Mouse (Mus musculus) thymus, adult 2 months (tissue): ENCODE results near the gene Arhgef33. TPM values are rescaled to one million over a fixed set of nuclear protein-coding genes. Genes with fewer than 3 reads are reported as not detected.
A peak's percentile ranks its signal among the peaks of the same experiment; 100 is the strongest.

Experiments
- DNase-seq: peaks from one replicate; pipeline ENCODE4 v3.0.0; 2021
- H3K27ac ChIP-seq: fragments of 200-500 bp; 2 replicates; pipeline ENCODE4 v1.5.1; 2012; ENCODE audit warnings: low read length, control low read depth; ENCODE audit not compliant: control insufficient read depth, insufficient read depth
- H3K27me3 ChIP-seq: fragments of 200-500 bp; 2 replicates; pipeline ENCODE4 v1.6.1; 2012; ENCODE audit warnings: mild to moderate bottlenecking, low read length, moderate library complexity, mixed read lengths; ENCODE audit not compliant: control insufficient read depth, insufficient read depth
- H3K36me3 ChIP-seq: fragments of 200-500 bp; 2 replicates; pipeline ENCODE4 v1.6.1; 2012; ENCODE audit warnings: mild to moderate bottlenecking, low read length, moderate library complexity; ENCODE audit not compliant: control insufficient read depth, insufficient read depth
- H3K4me1 ChIP-seq: fragments of 200-500 bp; replicated peaks from 2 replicates; pipeline ENCODE4 v1.6.1; 2012; ENCODE audit warnings: low read length; ENCODE audit not compliant: control insufficient read depth, insufficient read depth
- H3K4me3 ChIP-seq: fragments of 200-500 bp; 2 replicates; pipeline ENCODE4 v1.5.1; 2012; ENCODE audit warnings: mild to moderate bottlenecking, low read length, control low read depth, moderate library complexity; ENCODE audit not compliant: control insufficient read depth, insufficient read depth
- CTCF ChIP-seq: fragments of 200-500 bp; IDR thresholded peaks from 2 replicates; pipeline ENCODE4 v1.5.1; 2012; ENCODE audit warnings: mild to moderate bottlenecking, control low read depth, low read length, moderate library complexity, borderline replicate concordance; ENCODE audit not compliant: control insufficient read depth, poor library complexity, insufficient read depth; ENCODE audit errors: extremely low read depth
- POLR2A ChIP-seq: fragments of 200-500 bp; IDR thresholded peaks from 2 replicates; pipeline ENCODE4 v1.6.1; 2012; ENCODE audit warnings: mild to moderate bottlenecking, low read length, control low read depth, moderate library complexity; ENCODE audit not compliant: control insufficient read depth, poor library complexity, insufficient read depth; ENCODE audit errors: extremely low read depth
- WGBS: fragments of 180-500 bp; shearing (Covaris S2); methylation state at CpG from one replicate; pipeline ENCODE4 v1.1.7; 2018; 5-methylcytosine and 5-hydroxymethylcytosine counted together
- polyA plus RNA-seq: library from polyadenylated mRNA; depleted of rRNA; stranded (reverse); fragments of >200 nt; gene quantifications from 2 replicates; pipeline ENCODE4 v1.2.3, GENCODE M21; 2012

Arhgef33 gene
- polyA plus RNA-seq, 1 experiment = 0.12 TPM

- Histone ChIP-seq H3K27me3 (no peaks in the 10 kb centered on the region), H3K4me1 (no peaks in the 10 kb centered on the region), H3K36me3 (no peaks in the 10 kb centered on the region), H3K27ac (no peak overlapping the region), H3K4me3 (no peak overlapping the region)
- 79% methylated on average over 9 of the region's 9 CpGs for WGBS
- no peak for DNase-seq
- TF ChIP-seq CTCF = no peak
- no peak for TF ChIP-seq POLR2A
Measured at GRCm38 (mm10) chr17:80311761-80312160, 4.6 kb downstream of the Arhgef33 start.

DNA sequence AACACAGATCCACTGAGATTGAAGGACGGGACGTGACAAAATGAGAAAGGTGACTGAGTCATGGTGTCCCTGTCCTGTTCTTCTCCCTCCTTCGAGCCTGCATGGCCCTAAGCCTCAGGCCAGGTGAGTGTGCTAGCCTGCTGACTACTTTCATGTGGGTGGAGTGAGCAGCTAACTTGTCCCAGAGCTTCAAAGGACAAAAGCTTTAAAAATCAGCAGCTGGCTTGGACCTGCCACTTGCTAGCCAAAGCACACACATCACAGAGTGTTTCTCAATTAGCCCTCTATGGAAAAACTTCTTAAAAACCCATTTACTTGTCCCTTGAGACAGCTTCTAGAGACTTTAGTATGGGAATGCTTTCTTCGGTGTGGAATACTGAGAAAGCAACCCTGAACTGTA is 5.2 kb downstream of the Arhgef33 start:
- no peak for DNase-seq

DNA sequence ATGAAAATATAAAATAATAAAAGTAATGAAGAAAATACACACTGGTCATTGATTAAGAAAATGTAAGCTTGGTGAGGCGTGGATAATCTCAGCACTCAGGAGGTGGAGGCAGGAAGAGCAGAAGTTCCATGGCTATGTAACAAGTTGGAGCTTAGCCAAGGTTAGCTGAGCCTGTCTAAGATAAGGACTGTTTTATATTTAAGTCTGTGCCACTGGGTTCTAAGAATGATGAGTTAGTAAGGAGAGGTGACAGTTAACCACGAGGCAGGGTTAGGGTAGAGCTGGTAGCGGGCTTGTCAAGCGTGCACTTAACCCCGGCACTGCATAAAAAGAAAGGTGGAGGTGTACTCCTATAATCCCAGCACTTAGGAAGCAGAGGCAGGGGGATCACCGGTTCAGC is 15.0 kb downstream of the Arhgef33 start:
- peaks cover 15% of the 10 kb centered on the region for H3K4me1 ChIP-seq
- no peaks in the 10 kb centered on the region for H3K27me3 ChIP-seq

More for the DNA sequence above, 5.2 kb downstream of the Arhgef33 start:
- Histone ChIP-seq H3K27ac (no peak overlapping the region), H3K4me3 (no peak overlapping the region), H3K4me1 (no peaks in the 10 kb centered on the region), H3K27me3 (no peaks in the 10 kb centered on the region), H3K36me3 (no peaks in the 10 kb centered on the region)
- no peak for TF ChIP-seq CTCF
- no peak for TF ChIP-seq POLR2A
- WGBS = 85% methylated on average over 4 of the region's 4 CpGs

GRCm38 (mm10) chr17:80323015-80323414 is 15.8 kb downstream of the Arhgef33 start:
- no peaks in the 10 kb centered on the region for H3K36me3 ChIP-seq
- H3K4me3 ChIP-seq = no peak overlapping the region
- no peak overlapping the region for H3K27ac ChIP-seq
- TF ChIP-seq POLR2A = no peak
- TF ChIP-seq CTCF = no peak
- peaks cover 15% of the 10 kb centered on the region for H3K4me1 ChIP-seq
- no peaks in the 10 kb centered on the region for H3K27me3 ChIP-seq
- no peak for DNase-seq
- 75% methylated on average over 4 of the region's 4 CpGs for WGBS

More for the DNA sequence above, 15.0 kb downstream of the Arhgef33 start:
- whole genome bisulfite sequencing = 77% methylated on average over 6 of the region's 6 CpGs
- no peaks in the 10 kb centered on the region for H3K36me3 ChIP-seq
- no peak for DNase-seq
- no peak overlapping the region for H3K27ac ChIP-seq
- TF ChIP-seq CTCF = no peak
- no peak for TF ChIP-seq POLR2A
- no peak overlapping the region for H3K4me3 ChIP-seq

- H3K4me1 ChIP-seq = peaks cover 15% of the 10 kb centered on the region
Measured at GRCm38 (mm10) chr17:80323658-80324057, 16.5 kb downstream of the Arhgef33 start.

DNA sequence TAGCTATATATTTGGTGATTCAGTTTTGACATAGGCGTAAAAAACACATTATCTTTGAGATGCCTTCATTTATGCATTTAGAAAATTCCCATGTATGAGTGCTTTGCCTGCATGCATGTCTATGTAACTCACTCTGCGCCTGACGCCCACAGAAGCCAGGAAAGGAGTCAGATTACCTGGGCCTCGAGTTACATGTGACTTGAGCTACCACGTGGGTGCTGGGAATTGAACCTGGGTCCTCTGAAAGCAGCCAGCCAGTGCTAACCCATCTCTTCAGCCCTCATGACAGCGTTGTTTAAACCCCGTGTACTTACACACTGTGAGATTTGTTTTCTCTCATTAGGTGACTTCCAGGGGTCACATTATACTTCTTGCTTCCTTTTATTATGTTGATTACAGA is 17.3 kb downstream of the Arhgef33 start:
- H3K4me1 ChIP-seq = peaks cover 15% of the 10 kb centered on the region
- TF ChIP-seq CTCF (no peak), POLR2A (no peak)
- DNase-seq = no peak
- no peak overlapping the region for H3K27ac ChIP-seq
- H3K27me3 ChIP-seq = no peaks in the 10 kb centered on the region
- 95% methylated on average over 7 of the region's 7 CpGs for WGBS
- no peak overlapping the region for H3K4me3 ChIP-seq
- H3K36me3 ChIP-seq = no peaks in the 10 kb centered on the region

More at GRCm38 (mm10) chr17:80323658-80324057, 16.5 kb downstream of the Arhgef33 start:
- Histone ChIP-seq H3K27me3 (no peaks in the 10 kb centered on the region), H3K36me3 (no peaks in the 10 kb centered on the region), H3K27ac (no peak overlapping the region), H3K4me3 (no peak overlapping the region)
- TF ChIP-seq CTCF (no peak), POLR2A (no peak)
- 12% methylated on average over 8 of the region's 8 CpGs for WGBS
- peak; percentile 11 for DNase-seq

DNA sequence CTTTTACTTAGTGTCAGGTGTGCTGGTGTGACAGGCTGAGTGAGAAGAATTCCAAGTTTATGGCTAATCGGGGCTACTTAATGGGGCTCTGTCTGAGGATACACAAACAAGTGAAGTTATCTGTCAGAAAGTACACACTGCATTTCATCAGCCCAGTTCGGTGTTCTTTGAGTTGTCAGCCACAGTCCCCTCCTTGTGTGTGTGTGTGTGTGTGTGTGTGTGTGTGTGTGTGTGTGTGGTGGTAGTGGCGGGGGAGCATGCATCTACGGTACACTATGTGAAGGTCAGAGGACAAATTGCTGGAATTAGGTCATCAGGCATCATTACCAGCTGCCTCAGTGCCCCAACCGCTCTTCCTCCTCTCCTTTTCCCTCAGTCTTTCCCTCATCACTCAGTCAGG is 18.2 kb downstream of the Arhgef33 start:
- Histone ChIP-seq H3K27ac (no peak overlapping the region), H3K4me1 (peaks cover 15% of the 10 kb centered on the region), H3K27me3 (no peaks in the 10 kb centered on the region), H3K36me3 (no peaks in the 10 kb centered on the region), H3K4me3 (no peak overlapping the region)
- WGBS = 92% methylated on average over 3 of the region's 5 CpGs
- DNase-seq = no peak
- no peak for TF ChIP-seq CTCF
- no peak for TF ChIP-seq POLR2A
